Mouse (Mus musculus): ENCODE results near the gene Coa3. TPM values are rescaled to one million over a fixed set of nuclear protein-coding genes. Genes with fewer than 3 reads are reported as not detected.

The Coa3 gene
- polyA plus RNA-seq, 1 experiment from 2014 or later: 213 TPM

DNA sequence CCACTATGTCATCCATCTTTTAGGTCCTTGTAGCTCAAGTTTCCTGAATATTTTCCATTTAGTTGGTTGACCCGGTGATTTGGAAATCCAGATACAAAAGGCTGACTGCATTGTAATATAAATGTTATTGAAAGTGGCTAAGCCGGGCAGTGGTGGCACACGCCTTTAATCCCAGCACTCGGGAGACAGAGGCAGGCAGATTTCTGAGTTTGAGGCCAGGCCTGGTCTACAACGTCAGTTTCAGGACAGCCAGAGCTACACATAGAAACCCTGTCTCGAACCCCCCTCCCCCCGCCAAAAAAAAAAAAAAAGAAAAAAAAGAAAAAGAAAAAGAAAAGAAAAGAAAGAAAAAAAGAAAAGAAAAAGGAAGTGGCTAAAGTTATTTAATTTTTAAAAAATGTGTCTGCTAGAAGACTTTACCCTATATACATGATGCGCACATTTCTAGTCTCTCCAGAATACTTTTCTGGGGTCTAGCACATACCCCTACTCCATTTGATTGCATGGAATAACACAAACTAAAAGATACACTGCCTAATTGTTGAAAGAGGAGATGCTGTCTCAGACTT, 36.3 kb upstream of the Coa3 start:
- WGBS: 83% methylated on average over 8 of the region's 8 CpGs
- Histone ChIP-seq H3K4me2 (peak overlapping the region; percentile 72), H3K27ac (ENCODE audit: low read depth, low read length) (no peak overlapping the region; the same call in 1 of the 2 replicates), H3K4me3 (ENCODE audit: low read depth, low read length) (peak overlapping the region; percentile 88), H3K9ac (ENCODE audit: low read length) (peak overlapping the region; percentile 91), H3K36me3 (ENCODE audit: control insufficient read depth, insufficient read depth, low read length) (peaks cover 4% of the 10 kb centered on the region), H3K4me1 (ENCODE audit: control insufficient read depth, insufficient read depth, low read length) (peaks cover 10% of the 10 kb centered on the region), H3K27me3 (ENCODE audit: control insufficient read depth, insufficient read depth, low read length) (no peaks in the 10 kb centered on the region), H3K9me3 (ENCODE audit: control insufficient read depth, low read length) (no peaks in the 10 kb centered on the region)
- no peak for ATAC-seq (ENCODE audit: low FRiP score)
- DNase-seq (ENCODE audit: low spot score, missing footprints): peak; percentile 82

DNA sequence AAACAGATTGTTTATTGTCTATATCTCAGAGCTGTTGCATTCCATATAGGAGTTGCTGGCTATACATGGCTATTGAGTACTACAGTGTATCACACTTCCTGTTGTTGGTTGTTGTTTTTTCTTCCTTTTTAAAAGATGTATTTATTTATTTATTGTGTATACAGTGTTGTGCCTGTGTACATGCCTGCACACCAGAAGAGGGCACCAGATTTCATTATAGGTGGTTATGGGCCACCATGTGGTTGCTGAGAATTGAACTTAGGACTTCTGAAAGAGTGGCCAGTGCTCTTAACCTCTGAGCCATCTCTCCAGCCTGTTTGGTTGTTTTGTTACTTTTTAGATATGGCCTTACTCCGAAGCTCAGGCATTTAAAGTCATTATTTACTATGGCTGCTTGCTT, 35.7 kb upstream of the Coa3 start:
- ATAC-seq (ENCODE audit: low FRiP score) (no peak), DNase-seq (ENCODE audit: low spot score, missing footprints) (no peak)
- Histone ChIP-seq H3K27me3 (ENCODE audit: control insufficient read depth, insufficient read depth, low read length) (no peaks in the 10 kb centered on the region), H3K4me2 (no peak overlapping the region), H3K4me1 (ENCODE audit: control insufficient read depth, insufficient read depth, low read length) (peaks cover 10% of the 10 kb centered on the region), H3K36me3 (ENCODE audit: control insufficient read depth, insufficient read depth, low read length) (no peaks in the 10 kb centered on the region), H3K4me3 (ENCODE audit: low read depth, low read length) (no peak overlapping the region), H3K27ac (ENCODE audit: low read depth, low read length) (no peak overlapping the region), H3K9me3 (ENCODE audit: control insufficient read depth, low read length) (no peaks in the 10 kb centered on the region), H3K9ac (ENCODE audit: low read length) (no peak overlapping the region)
- WGBS: 100% methylated on average over 1 of the region's 1 CpGs

DNA sequence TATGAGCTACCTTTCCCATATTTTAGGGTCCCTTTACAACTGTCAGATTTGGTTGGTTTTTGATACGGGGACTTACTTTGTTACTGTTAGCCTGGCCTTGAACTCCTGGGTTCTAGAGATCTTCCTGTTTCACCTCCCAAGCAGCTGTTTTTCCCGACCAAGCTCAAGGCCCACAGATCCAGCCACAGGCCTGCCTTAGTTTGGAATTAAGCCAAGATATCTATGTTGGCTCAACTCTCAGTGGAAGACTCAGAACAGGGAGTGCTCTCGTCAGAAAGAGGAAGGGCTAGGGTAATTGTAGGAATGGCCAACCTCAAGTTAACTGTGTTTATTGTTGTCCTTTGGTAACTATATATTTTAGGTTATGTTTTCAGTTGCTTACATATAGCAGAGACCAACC, 33.2 kb upstream of the Coa3 start:
- no peaks in the 10 kb centered on the region for H3K27me3 ChIP-seq (ENCODE audit: control insufficient read depth, insufficient read depth, low read length)
- H3K27ac ChIP-seq (ENCODE audit: low read depth, low read length): no peak overlapping the region
- peak; percentile 23 for DNase-seq (ENCODE audit: low spot score, missing footprints)
- no peaks in the 10 kb centered on the region for H3K9me3 ChIP-seq (ENCODE audit: control insufficient read depth, low read length)
- no peak overlapping the region for H3K4me3 ChIP-seq (ENCODE audit: low read depth, low read length)
- H3K36me3 ChIP-seq (ENCODE audit: control insufficient read depth, insufficient read depth, low read length): no peaks in the 10 kb centered on the region
- no peak for ATAC-seq (ENCODE audit: low FRiP score)
- no peak overlapping the region for H3K4me2 ChIP-seq
- H3K9ac ChIP-seq (ENCODE audit: low read length): no peak overlapping the region
- peaks cover 9% of the 10 kb centered on the region for H3K4me1 ChIP-seq (ENCODE audit: control insufficient read depth, insufficient read depth, low read length)
- 77% methylated on average over 3 of the region's 3 CpGs for WGBS

DNA sequence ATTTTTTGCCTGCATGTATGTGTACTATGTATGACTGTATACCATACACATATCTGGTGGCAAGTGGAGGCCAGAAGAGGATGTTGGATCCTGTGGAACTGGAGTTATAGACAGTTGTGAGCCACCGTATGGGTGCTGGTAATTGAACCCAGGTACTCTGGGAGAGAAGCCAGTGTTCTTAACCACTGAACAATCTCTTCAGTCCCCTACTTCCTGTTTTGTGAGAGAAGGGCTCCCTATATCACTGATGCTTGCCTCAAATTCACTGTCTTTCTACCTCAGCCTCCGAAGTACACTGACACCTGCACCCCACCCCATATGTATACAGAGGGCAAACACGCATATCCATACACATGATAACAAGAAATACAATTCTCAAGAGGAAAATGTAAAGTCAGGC, 32.2 kb upstream of the Coa3 start:
- ATAC-seq (ENCODE audit: low FRiP score) (no peak), DNase-seq (ENCODE audit: low spot score, missing footprints) (peak; percentile 2)
- H3K36me3 ChIP-seq (ENCODE audit: control insufficient read depth, insufficient read depth, low read length): no peaks in the 10 kb centered on the region
- no peak overlapping the region for H3K27ac ChIP-seq (ENCODE audit: low read depth, low read length)
- H3K9me3 ChIP-seq (ENCODE audit: control insufficient read depth, low read length): no peaks in the 10 kb centered on the region
- 88% methylated on average over 3 of the region's 3 CpGs for WGBS
- no peak overlapping the region for H3K4me3 ChIP-seq (ENCODE audit: low read depth, low read length)
- no peaks in the 10 kb centered on the region for H3K27me3 ChIP-seq (ENCODE audit: control insufficient read depth, insufficient read depth, low read length)
- H3K4me1 ChIP-seq (ENCODE audit: control insufficient read depth, insufficient read depth, low read length): peaks cover 4% of the 10 kb centered on the region; the same call in 1 of the 2 replicates
- no peak overlapping the region for H3K9ac ChIP-seq (ENCODE audit: low read length)
- H3K4me2 ChIP-seq: no peak overlapping the region

DNA sequence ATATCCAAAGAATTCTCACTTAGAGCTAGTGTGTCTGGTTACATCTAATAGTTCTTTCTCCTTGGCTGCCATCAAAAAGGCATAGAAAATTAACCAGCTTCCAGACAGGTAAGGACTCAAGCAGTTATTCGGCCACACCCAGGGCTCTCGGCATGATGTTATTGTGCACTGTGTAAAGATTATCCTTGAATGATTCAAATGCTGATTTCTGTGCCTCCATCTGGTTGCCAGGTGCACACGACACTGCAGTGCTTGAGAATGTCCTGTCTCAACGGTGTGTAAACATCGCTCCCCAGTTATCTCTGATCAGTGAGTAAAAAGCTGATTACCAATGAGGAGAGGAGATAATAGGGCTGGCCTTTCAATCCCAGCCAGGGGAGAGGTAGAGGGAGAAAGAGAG, 28.8 kb upstream of the Coa3 start:
- WGBS: 39% methylated on average over 5 of the region's 5 CpGs
- Histone ChIP-seq H3K36me3 (ENCODE audit: control insufficient read depth, insufficient read depth, low read length) (no peaks in the 10 kb centered on the region), H3K27me3 (ENCODE audit: control insufficient read depth, insufficient read depth, low read length) (no peaks in the 10 kb centered on the region), H3K4me3 (ENCODE audit: low read depth, low read length) (no peak overlapping the region), H3K27ac (ENCODE audit: low read depth, low read length) (no peak overlapping the region), H3K9ac (ENCODE audit: low read length) (no peak overlapping the region), H3K9me3 (ENCODE audit: control insufficient read depth, low read length) (no peaks in the 10 kb centered on the region), H3K4me1 (ENCODE audit: control insufficient read depth, insufficient read depth, low read length) (no peaks in the 10 kb centered on the region), H3K4me2 (no peak overlapping the region)
- ATAC-seq (ENCODE audit: low FRiP score) (no peak), DNase-seq (ENCODE audit: low spot score, missing footprints) (peak; percentile 74)

DNA sequence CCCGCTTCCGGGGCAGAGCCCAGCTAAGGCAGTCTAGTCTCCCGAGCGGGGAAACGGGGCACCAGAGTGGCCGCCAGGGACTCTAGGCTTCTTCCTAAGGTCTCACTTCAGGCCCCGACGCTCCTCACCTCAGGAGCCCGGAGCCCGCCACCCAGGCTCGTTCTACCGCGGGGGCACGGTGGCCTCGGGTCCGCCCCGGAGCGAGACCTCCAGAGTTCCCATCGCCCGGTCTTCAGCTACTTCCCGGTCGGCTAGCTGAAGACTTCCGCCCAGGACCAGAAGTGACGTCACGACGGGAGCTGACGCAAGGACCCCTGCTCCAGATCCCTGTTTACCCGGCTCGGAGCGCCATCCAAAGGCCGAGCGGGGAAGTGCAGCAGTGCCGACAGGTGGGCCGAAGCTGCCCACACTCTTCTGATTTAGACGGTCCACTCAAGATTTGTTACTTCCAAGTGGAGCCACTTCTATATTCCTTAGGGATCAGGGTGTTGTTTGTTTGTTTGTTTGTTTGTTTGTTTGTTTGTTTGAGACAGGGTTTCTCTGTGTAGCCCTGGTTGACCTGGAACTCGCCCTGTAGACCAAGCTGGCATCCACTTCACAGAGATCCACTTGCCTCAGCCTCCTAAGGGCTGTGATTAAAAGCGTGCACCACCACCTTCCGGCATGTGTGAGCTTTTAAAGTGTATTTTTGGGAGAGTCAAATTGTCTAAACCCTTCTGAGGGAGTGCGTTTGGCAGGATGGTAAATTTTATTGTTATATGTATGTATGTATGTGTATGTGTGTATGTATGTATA, 23.3 kb upstream of the Coa3 start, which contains the start of gene Becn1:
TSS of gene Becn1 (minus strand) at position 283 of the 795 bp plus-strand sequence.
- Histone ChIP-seq H3K9ac (ENCODE audit: low read length) (peak within 1 kb of the TSS; percentile 82), H3K27ac (ENCODE audit: low read depth, low read length) (no peak within 1 kb of the TSS), H3K4me3 (ENCODE audit: low read depth, low read length) (peak within 1 kb of the TSS; percentile 74), H3K4me1 (ENCODE audit: control insufficient read depth, insufficient read depth, low read length) (peaks cover 13% of the 10 kb centered on the region), H3K4me2 (peak within 1 kb of the TSS; percentile 98), H3K27me3 (ENCODE audit: control insufficient read depth, insufficient read depth, low read length) (no peaks in the 10 kb centered on the region), H3K9me3 (ENCODE audit: control insufficient read depth, low read length) (no peaks in the 10 kb centered on the region), H3K36me3 (ENCODE audit: control insufficient read depth, insufficient read depth, low read length) (peaks cover 6% of the 10 kb centered on the region; the same call in 1 of the 2 replicates)
- ATAC-seq (ENCODE audit: low FRiP score) (peak; percentile 94), DNase-seq (ENCODE audit: low spot score, missing footprints) (peak; percentile 100)
- WGBS: 7% methylated on average over 39 of the region's 39 CpGs

DNA sequence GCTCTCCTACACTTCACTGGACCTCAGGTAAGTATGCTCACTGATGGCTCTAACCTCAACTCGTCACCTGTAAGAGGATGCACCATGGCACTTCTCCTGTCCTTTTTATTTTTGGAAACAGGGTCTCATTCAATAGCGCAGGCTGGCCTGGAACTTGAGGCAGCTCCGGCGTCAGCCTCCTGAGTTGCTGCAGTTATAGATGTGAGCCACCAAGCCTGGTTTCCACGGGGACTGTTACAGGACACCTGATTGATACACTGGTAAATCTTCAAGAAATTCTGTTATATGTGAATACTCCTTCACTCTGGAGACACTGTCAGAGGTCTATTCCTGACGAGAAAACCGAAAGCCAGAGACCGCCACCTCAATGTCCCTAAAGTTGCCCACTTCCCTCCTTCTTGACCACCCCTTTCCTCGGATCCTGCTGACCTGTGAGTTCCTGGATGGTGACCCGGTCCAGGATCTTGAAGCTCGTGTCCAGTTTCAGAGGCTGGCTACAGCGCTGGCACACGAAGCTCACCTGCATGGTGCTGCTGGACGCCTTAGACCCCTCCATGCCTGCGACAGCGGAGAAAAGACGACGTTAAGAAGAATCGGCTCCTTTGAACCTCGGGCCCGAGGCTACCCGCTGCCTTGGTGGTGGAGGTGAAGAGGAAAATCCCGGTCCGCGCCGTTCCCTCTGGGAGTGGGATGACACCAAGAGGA, 22.5 kb upstream of the Coa3 start:
- Histone ChIP-seq H3K9me3 (ENCODE audit: control insufficient read depth, low read length) (no peaks in the 10 kb centered on the region), H3K36me3 (ENCODE audit: control insufficient read depth, insufficient read depth, low read length) (peaks cover 6% of the 10 kb centered on the region; the same call in 1 of the 2 replicates), H3K4me2 (peak overlapping the region; percentile 98), H3K27me3 (ENCODE audit: control insufficient read depth, insufficient read depth, low read length) (no peaks in the 10 kb centered on the region), H3K4me1 (ENCODE audit: control insufficient read depth, insufficient read depth, low read length) (peaks cover 13% of the 10 kb centered on the region), H3K9ac (ENCODE audit: low read length) (peak overlapping the region; percentile 82), H3K27ac (ENCODE audit: low read depth, low read length) (no peak overlapping the region), H3K4me3 (ENCODE audit: low read depth, low read length) (peak overlapping the region; percentile 74)
- ATAC-seq (ENCODE audit: low FRiP score): no peak; the same call in none of the 2 replicates
- no peak for DNase-seq (ENCODE audit: low spot score, missing footprints)
- WGBS: 14% methylated on average over 26 of the region's 26 CpGs

DNA sequence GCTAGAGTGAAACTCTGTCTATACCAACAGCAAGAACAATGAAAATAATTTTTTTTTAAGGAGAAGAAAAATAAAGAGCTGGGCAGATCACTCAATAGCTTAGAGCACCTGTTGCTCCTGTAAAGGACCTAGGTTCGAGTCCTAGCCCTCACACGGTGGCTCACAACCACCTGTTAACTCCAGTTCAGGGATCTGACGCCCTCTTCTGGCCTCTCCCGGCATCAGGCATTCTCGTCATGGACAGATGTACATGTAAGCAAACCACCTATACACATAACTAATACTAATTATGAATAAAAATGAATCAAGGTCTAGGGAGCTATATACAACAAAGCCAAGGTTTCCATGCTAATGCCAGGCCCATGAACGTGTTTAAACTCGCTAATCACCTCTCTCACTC, 22.0 kb upstream of the Coa3 start:
- peak overlapping the region; percentile 74; the same call in 1 of the 2 replicates for H3K4me3 ChIP-seq (ENCODE audit: low read depth, low read length)
- H3K9ac ChIP-seq (ENCODE audit: low read length): no peak overlapping the region
- H3K4me1 ChIP-seq (ENCODE audit: control insufficient read depth, insufficient read depth, low read length): peaks cover 13% of the 10 kb centered on the region
- no peak overlapping the region for H3K27ac ChIP-seq (ENCODE audit: low read depth, low read length)
- ATAC-seq (ENCODE audit: low FRiP score): no peak
- H3K36me3 ChIP-seq (ENCODE audit: control insufficient read depth, insufficient read depth, low read length): peaks cover 6% of the 10 kb centered on the region; the same call in 1 of the 2 replicates
- H3K4me2 ChIP-seq: peak overlapping the region; percentile 98
- 64% methylated on average over 7 of the region's 7 CpGs for WGBS
- DNase-seq (ENCODE audit: low spot score, missing footprints): peak; percentile 61
- no peaks in the 10 kb centered on the region for H3K9me3 ChIP-seq (ENCODE audit: control insufficient read depth, low read length)
- no peaks in the 10 kb centered on the region for H3K27me3 ChIP-seq (ENCODE audit: control insufficient read depth, insufficient read depth, low read length)

DNA sequence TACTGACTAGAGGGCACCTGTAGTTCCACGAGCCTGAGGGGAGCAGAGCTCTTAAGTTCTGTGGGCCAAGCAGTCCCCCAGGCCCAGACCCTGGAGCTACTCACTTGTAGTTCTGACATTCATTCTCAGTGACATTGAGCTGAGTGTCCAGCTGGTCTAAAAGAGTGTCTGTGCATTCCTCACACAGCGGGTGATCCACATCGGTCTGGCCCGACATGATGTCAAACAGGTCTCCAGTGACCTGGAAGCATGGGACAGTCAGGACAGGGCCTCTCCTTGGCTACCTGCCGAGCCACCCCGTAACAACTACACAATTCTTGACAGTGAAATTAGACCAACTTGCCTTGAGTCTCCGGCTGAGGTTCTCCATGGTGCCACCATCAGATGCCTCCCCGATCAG, 16.3 kb upstream of the Coa3 start:
- no peak overlapping the region for H3K9ac ChIP-seq (ENCODE audit: low read length)
- no peak overlapping the region for H3K27ac ChIP-seq (ENCODE audit: low read depth, low read length)
- no peak for ATAC-seq (ENCODE audit: low FRiP score)
- DNase-seq (ENCODE audit: low spot score, missing footprints): peak; percentile 33
- H3K4me3 ChIP-seq (ENCODE audit: low read depth, low read length): no peak overlapping the region
- 0 out of 2 replicates have a peak, but pooled peaks cover under 1% of the 10 kb centered on the region for H3K4me1 ChIP-seq (ENCODE audit: control insufficient read depth, insufficient read depth, low read length)
- H3K4me2 ChIP-seq: no peak overlapping the region
- no peaks in the 10 kb centered on the region for H3K9me3 ChIP-seq (ENCODE audit: control insufficient read depth, low read length)
- H3K36me3 ChIP-seq (ENCODE audit: control insufficient read depth, insufficient read depth, low read length): peaks cover 10% of the 10 kb centered on the region; the same call in 1 of the 2 replicates
- no peaks in the 10 kb centered on the region for H3K27me3 ChIP-seq (ENCODE audit: control insufficient read depth, insufficient read depth, low read length)
- WGBS: 90% methylated on average over 8 of the region's 8 CpGs

All from midbrain, embryonic 11.5 days (tissue).